Mouse (Mus musculus): ENCODE data around the gene D1Ertd622e.
A peak's percentile ranks its signal among the peaks of the same experiment; 100 is the strongest.

D1Ertd622e gene

DNA sequence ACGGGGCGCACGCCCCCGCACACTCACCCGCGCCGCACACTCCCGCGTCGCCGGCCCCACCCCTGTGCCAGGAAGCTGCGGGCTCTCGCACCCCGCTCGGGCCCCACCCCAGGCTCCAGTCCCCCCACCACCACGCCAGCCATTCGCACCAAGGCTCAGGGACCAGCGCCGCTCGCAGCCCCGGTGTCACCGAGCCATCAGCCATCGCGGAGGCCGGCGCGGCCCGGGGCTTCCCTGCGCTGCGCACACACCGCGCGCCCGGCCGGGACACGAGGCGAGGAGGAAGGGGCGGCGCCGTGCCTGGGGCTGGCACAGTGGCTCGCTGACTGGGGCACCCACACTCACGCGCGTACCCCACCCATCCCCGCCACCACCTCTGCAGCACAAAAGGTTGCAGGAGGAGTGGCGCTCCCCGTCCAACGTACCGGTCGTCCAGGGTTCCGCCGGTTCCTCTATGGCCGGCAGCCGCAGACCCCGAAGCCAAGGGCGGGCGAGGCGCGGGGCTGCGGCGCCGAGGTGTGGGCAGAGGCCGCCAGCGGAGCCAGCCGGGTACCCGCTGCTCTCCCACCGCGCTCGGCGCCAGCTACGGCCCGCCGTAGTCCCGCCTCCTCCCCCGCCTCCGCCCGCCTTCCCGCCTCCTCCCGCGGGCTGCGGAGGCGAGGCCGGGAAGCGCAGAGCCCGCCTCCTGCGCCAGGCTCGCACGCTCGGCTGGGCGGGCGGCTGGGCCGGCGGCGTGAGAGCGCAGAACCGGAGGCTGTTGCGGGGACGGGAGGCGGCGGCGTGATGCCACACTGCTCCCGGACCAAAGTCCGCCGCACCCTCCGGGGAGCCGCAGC is at the start of gene D1Ertd622e:
Gene D1Ertd622e (minus strand): TSS at position 669 of the 836 bp plus-strand sequence.
- peak; percentile 88 to 92 for DNase-seq

DNA sequence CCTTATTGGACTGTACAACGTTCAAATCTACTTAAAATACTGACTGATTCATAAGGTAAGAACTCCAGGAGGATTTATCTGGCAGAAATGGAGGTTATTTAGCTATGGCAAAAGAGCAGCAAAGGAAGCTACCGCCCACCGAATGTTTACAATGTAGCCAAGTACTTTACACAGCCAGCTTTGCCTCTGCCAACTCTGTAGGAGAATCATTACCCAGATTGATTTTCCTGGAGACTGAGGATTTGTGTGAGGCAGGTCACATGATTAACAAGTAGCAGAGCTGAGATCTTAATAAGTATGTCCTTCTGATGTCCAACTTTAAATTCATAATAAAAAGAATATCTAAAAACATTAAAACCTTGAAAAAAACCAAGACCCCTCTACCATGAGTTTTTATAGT is 48.6 kb upstream of the D1Ertd622e start:
- no peak for DNase-seq

DNA sequence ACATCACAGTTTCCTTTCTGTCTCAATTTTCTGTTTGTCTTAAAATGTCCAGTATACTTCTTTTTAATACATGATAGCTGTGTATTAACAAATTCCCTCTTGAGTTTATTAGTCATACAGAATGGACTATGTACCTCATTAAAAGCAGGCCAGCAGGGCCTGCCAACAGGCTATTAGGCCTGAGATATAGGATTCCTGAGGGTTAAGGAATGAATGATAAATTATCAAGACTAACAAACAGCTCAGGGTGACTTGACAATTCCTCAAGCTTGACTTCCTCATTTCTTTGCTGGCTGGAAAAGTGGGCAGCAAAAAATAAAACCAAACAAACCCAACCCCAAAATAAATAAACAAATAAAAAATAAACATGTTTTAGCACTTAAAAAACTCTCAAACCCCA is 43.5 kb upstream of the D1Ertd622e start:
- no peak for DNase-seq

DNA sequence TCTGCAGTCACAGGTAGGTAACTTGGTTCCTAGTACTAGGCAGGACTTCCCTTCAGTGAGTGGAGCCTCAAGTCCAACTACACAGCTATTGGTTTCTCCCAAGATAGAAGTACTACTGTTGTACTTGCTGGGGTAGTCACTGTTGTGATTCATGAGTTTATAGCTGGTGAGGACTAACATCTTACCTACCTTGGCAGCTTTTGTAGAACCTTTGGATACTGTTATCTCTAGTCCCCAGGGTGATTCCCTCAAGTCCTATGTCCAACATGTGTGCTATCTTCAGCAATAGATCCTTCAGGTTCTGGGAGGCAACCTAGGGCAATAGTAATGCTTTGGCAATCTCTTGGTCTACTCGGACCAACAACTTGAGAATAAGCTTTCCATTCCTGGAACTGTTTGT is 42.8 kb upstream of the D1Ertd622e start:
- DNase-seq: no peak

DNA sequence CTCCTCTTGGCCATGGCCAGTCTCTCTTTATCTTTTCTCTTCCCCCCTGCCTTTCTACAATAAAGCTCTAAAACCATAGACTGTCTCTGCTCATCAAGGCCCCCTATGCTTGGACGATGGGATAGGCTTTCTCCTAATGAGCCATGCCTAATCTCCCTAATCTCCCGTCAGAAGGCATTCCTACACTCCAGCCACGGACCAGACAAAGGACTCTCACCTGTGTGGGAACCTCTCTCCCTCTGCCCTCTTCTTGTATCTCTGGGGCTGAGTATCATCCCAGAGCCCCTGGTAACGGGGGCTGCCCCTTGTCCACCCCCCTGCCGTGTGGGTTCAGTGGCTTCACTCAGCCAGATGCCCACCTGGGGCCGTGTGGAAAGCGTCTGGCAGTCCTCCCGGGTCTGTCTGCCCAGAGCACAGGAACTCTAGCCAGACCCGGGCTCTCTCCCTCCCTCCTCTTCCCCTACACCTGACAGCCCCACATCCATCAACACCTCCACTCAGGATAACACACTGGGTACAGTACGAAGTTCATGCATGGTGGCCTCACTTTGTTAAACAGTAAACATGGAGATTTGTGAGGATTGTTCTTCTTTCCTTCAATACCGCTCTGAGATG is 37.2 kb upstream of the D1Ertd622e start:
- DNase-seq: peak; percentile 10 to 18

DNA sequence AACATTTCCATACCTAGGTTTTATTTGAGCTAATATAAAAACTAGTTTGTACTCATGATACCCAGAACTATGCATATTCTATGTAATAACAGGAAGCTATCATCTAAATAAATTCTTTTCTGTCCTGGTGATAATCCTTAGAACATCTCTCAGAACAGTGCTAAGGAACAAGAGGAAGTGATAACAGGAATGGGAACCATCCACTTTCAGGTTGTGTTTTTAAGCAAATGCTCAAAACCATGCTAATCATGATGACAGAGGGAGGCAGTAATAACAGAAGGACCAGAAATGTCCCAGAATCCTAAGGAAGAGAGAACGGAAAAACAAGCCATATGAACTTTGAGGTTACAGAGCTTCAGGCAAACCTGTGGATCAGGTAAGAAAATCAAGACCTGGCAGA is 35.4 kb upstream of the D1Ertd622e start:
- DNase-seq: no peak

DNA sequence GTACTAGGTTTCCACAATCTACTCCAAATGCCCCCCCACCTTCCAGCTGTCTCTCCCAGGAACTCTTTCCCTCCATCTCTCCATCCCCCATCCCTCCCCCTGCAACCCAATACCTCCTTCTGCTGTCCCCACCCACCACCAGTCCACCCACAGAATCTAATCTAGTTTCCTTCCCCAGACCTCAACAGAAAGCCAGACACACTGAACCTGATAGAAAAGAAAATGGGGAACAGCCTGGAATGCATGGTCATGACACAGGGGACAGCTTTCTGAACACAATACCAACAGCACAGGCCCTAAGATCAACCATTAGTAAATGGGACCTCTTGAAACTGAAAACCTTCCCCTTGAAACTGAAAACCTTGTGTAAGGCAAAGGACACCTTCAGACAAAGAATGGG is 32.0 kb upstream of the D1Ertd622e start:
- DNase-seq: no peak

DNA sequence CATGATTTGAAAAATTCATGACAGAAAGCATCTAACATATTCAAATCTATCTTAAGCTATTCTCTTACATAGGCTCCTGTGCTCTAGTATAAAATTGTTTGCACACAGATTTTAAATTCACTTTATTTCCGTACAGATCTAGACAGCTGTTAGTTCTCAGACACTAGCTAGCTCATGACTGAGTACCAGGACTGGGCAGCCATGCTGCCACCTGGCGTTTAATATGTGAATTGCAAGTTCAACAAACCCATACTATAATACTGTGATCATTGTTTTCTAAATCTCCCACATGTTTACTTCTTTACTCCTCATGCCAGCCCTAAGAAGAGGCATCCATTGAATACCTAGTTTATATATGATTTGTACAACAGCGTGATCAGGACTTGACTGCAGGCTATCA is 26.9 kb upstream of the D1Ertd622e start:
- DNase-seq: peak; percentile 13 to 58

DNA sequence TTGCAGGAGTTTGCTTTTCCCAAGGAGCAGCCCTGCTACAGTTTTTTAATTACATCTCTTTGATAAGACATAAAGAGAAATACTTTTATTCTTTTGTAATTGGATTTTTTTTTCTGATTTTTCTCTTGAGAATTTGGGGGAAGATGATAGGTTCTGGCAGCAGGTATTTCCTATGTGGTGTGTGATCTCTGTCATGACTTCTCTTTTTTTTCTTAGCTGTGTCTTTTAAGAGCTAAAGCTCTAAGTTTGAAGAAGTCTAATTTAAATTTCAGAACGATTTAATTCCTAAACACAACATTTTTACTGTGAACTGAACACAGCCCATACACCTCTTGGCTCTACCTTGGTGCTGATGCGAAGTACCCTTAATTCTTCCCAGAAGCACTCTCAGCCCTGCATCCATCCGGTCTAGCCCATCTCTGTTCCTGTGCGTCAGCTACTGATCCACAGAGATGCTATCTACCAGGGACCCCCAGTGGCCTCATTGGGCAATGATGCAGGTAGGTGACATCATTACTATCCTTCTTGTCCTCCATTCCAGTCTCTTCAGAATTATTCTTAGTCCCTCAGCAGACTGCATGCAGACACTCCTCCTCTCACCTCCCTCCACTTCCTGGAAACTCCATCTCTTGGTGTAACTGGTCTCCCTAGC is 14.8 kb upstream of the D1Ertd622e start:
- no peak for DNase-seq

DNA sequence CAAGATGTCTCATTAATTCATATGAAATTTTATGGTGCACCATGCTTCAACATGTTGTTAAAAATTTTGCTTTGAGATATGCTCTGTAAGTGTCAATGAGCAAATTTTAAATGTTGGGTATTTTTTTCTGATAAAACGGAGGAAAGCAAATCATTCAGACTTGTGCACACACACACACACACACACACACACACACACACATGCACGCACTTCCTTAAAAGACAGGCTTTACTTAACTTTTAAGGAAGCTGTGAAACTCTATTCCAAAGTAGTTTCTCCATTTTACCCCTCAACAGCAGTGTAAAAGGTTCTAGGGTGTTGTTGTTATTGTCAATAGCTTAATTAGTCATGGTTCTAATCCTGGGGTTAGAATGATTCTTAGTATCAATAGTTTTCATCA is 14.2 kb upstream of the D1Ertd622e start:
- DNase-seq: no peak

DNA sequence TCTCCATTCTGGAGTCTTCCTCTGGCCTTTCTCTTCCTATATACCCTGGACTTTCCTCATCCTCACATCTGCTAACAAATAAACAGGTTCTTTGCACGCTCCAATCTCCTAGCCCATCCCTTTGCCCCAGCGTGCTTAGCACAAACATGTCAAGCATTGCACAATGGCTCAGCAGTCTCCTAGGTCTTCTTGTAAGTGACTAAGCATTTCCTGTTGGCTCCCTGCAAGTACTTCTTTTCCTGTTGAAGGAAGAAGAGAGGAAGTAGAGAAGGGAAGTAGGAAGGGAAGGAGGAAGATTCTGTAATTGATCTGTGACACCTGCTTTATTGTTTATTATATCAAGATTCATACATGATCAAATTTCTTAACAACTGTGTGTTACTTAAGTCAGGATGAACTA is 11.0 kb upstream of the D1Ertd622e start:
- no peak for DNase-seq

DNA sequence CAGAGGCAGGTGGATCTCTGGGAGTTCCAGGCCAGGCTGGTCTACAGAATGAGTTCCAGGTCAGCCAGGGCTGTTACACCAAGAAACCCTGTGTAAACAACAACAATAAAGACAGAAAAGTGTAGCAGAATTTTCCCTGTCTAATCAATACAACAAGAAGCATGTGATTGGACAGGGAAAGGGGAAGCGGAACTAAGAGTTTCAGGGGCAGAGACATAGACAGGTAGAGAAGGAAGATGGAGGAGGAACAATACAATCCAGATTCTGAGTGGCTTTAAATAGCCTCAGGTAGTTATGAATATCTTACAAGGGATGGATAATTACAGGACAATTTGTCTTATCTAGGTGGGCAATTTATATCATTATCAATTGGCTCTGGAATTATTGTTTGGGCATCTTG is 5.4 kb upstream of the D1Ertd622e start:
- no peak for DNase-seq

DNA sequence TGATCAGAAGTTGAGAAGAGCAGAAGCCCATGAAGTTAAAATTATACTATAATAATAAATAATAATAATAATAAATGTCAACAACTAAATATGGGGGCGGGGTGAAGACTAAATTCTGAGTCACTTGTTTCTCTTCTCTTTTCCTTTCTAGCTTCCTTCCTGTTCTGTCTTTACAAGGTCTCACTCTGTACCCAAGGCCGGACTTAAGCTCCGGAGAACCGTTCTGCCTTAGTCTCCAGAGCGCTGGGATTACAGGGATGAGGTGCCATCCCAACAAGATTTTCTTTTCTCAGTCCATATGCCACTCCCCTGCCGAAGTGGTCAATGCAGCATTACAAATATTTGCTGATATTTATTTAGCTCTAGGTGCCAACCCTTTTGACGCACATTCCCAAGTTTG is 450 bp upstream of the D1Ertd622e start:
- DNase-seq: no peak

DNA sequence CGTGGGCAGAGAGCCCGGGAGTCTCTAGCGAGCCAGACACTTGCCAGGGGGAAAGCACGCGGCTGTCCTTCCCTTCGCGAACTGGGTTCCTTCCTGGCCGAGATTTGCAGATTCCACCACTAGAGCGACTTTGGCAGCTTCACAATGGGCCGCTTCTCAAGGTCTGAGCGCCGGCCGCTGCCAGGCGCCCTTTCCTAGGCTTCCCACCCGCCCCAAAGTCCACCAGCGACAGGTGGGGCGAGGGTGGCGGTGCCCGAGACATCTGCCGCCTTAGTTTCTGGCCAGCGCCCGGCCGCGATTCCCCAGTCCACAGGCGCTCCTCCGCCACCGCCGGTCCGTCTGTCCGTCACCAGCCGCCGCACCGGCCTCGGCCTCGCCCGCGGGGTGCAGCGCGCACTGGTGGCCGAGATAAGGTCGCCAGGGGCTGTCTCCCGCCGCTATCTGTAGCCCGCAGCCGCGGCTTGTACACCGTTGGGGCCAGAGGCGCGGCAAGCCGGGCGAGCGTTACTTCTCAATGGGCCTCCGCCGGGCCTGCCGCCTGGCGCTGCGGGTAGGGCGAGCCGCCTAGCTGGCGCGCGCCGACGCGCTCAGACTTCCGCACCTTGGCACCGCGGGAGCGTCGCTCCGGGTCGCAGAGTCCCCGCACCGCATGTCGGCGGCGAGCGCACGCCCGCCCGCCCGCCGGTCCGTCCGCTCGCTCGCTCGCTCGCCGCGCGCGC is 1.0 kb downstream of the D1Ertd622e start:
- peak; percentile 83 for DNase-seq

DNA sequence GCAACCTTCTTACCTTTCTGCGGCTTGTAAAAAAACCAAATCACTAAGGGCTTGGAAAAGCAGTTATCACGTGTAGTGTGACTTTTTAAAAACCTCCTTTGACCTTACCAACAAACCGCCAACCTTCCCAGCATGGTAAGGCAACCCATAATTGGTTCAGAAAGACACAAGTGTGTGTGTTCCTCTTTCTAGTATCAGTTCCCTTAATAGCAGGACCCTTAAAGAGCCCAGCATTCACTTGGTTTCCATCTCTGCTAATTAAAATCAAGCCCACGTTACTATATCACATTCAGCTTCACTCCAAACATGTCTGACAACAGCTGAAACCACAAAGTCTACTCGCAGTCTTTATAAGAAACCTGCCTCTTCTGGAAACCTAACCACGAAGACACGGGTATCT is 2.5 kb downstream of the D1Ertd622e start:
- no peak for DNase-seq

DNA sequence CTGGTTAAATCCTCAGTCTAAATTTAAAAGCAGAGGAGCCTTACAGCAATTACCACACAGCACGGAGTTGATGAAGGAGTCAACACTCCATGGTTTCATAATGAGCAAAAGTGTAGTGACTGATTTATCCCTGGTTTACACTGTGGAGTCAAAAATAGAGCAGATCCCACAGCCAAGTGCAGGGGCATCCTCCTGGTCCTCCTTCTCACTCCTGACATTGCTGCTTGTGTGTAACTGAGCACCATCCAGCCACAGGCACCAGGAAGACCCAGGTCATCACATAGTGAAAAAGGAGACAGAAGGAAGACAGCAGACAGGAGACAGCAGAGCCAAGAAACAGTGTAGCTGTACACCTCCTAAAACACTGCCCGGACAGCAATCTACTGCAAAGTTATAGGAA is 4.1 kb downstream of the D1Ertd622e start:
- DNase-seq: no peak

DNA sequence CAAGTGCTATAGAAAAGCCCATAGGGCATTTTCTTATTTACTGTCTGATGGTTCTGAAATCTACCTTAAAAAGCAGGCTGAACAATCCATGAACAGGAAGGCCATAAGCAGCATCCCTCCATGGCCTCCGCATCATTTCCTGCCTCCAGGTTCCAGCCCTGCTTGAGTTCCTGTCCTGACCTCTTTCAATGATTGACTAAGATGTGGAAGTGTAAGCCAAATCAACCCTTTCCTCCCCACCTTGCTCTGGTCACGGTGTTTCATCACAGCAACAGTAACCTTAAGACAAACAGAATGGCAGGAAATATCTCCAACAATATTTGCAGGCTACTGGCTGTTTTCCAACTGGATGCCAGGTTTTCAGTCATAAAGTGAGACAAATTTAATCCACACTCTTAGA is 4.7 kb downstream of the D1Ertd622e start:
- no peak for DNase-seq

DNA sequence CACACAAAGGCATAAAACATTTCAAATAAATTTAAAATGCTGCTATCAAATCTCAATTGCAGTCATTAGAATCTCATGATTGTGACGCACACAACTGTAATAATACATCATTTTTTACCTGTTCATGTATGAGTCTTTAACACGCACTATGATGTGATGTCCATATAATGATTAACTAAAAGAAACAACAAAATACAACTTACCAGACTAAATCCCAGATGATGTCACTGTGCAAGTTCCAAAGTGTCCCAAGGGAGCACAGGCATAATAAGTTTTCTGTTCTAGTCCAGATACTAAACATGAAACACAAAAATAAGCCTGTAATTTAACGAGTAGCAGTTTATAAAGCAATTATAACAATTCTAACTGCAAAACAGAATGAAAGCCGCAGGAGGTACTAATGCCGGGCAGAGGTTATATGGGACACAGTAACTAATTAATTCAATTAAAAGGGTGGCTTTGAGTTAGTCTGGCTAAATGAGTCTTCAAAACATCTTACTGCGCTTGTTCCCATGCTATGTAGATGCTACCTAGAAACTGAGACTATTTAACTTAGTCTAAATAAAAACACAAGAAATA is 7.4 kb downstream of the D1Ertd622e start:
- DNase-seq: no peak

DNA sequence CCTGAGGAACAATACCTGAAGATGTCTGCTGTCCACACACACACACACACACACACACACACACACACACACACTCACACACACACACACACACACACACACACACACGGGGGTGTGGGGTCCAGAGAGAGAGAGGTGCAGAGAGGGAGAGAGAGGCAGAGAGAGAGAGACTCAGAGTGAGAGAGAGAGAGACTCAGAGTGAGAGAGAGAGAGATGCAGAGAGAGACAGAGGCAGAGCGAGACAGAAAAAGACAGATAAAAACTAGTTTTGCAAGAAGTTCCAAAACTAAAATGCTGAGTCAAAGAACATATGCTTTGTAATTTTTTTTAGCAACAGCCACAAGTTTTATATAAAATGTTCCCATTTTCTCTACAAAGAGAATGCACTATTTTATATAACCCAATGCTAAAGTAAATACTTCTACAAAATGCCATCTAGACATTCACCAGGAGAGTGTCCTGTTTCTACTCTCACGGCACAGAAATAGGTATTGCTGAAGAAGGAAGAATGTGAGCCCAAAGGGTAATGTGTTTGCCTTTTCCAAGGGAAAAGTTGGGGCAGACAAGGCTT is 11.2 kb downstream of the D1Ertd622e start:
- DNase-seq: no peak

DNA sequence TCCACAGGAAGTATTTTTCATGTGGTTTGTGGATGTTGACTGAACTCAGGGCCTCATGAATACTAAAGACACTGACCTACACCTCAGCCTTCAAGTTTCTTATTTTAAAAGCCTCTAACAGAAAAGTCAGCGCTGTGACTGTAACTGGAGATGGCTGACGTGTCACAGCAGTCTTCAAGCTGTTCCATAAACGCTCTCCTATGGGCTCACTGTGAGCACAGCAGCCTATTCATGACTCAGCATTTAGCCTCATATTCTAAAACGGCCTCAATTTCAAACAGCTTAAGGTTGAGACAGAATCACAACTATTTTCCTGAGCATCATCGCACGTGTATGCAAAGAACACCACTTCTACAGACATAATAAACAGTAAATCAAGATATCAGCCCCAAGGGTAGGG is 11.8 kb downstream of the D1Ertd622e start:
- DNase-seq: no peak

DNA sequence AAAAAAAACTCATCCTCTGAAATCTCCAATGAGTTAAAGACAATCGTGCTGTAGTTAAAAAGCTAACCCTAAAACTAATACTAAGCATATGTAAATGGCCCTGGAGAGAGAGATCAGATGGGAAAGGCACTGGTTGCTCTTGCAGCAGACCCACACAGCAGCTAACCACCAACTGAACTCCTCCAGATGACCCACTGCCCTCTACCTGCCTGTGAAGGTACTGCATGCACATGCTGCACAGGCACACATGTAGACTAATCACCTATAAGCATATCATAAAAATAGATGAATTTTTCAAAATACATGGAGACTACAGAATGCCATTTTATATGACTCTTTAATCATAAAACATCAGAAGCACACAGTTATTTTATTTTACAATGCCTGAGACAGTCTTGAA is 14.8 kb downstream of the D1Ertd622e start:
- peak in 1 of 2 experiments; percentile 33 for DNase-seq

DNA sequence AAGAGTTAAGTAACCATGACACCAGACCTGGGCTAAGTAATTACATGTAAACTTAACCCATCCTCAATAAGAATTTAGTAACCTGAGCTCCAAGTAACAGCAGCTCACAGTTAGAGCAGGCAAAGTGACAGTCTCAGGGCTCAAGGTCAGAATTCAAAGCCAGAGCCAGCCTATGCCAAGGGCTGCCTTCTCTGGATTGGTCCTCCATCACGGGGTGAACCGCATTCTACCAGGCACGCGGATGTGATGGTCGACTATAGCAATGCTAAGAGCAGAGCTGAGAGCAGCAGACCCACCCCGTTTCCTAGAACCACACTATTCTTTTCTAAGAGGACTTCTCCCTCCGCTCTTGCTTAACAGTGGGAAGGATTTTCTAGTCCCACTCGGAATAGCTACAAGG is 27.8 kb downstream of the D1Ertd622e start:
- DNase-seq: no peak

Measured in cerebellum, postnatal 25 days (tissue).